Mouse (Mus musculus) heart, postnatal 0 days (tissue): ENCODE data around the gene Cnr1.

Experiments
- CTCF ChIP-seq: IDR thresholded peaks from 2 replicates; pipeline ENCODE4 v1.5.1; 2016; ENCODE audit warnings: antibody characterized with exemption, control low read depth, low read depth
- EP300 ChIP-seq: IDR thresholded peaks from 2 replicates; pipeline ENCODE4 v1.6.1; 2016; ENCODE audit warnings: antibody characterized with exemption, low read depth

DNA sequence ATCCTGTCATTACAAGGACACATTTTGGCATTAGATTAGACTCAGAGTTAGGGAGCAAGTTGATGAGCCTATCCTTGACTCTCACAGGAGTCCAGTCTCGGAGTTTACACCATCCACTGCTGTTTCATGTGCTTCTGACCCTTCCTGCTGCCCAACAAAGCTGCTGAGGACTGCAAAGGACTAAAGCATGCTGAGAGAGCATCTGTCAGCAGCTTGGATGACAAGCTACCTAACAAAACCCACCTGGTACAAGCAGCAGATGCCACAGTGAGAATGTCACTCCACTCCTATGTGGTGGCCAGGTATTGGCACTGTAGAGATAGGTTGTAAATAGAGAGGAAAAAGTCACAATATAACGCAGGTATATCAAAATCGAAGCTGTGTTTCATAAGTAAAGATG lies 22.7 kb upstream of the Cnr1 start:
- TF ChIP-seq CTCF (no peak), EP300 (no peak)
